Mouse (Mus musculus): ENCODE measurements around the gene Eng. TPM values are rescaled to one million over a fixed set of nuclear protein-coding genes. Genes with fewer than 3 reads are reported as not detected.
A peak's percentile ranks its signal among the peaks of the same experiment; 100 is the strongest.

Gene Eng
- 10 to 100 TPM; 23.9 to 26.7 TPM for total RNA-seq (2021)
- long read RNA-seq, experiment 1, transcript Eng-201 (15 exons, 3,422 nt) = major isoform, 10 of 26 reads
- long read RNA-seq, experiment 1, partial matches to known transcripts = 13 of 26 reads
- long read RNA-seq, experiment 1, other reads (novel, unspliced or antisense) = 0 of 26 reads
- long read RNA-seq, experiment 2, transcript Eng-201 (15 exons, 3,422 nt) = major isoform, 12 of 29 reads
- long read RNA-seq, experiment 2, partial matches to known transcripts = 12 of 29 reads
- long read RNA-seq, experiment 2, other reads (novel, unspliced or antisense) = 1 of 29 reads

DNA sequence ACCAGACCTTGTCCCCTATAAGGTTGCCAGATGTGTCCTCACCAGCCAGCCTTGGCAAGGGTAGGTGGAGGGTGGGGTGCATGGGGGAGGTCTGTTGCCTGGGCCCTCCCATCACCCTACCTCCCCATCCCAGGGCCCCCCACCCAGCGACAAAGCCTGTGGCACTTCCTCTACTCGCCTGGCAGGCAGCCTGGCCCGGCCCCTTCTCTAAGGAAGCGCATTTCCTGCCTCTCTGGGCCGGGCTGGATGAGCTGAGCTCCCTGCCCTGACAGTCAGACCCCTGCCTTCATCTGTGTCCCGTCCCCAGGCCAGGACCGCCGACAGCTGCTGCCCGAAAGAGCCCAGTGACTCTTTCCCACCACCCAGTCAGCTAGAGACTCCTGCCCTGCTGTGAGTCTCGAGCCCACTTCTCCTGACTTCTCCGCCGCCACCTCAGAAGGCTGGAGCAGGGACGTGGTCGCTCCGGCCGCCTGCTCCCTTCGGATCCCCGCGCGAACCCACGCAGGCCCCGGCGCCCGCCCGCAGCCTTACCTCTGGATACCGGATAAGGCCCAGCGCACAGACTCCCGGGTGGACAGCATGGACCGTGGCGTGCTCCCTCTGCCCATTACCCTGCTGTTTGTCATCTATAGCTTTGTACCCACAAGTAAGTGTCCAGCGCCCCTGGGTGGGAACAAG, at the start of gene Eng:
Gene Eng (plus strand): TSS at position 217 of the 678 bp plus-strand sequence.
- intact Hi-C loops (cut with DNase I) = no loop called here
- peak; percentile 73 to 74 for DNase-seq

DNA sequence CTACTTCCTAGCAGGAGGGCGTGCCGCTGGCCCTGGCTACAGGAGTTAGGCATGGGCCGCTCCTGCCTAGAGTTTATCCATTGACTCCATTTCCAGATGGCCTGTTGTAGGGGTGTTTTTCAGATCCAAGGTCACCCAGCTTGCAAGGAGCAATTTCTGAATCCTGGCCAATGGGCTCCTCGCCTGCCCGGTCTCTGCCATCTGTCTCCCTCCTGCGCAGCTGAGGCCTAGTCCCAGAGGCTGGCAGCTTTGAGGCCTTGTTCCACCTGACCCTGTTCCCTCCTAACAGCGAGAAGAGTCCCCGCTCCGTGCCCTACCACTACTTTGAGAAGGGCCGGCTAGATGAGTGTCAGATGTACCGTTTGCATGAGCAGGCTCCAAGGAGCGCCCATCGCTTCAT, 49.7 kb upstream of the Eng start:
- intact Hi-C loops (cut with DNase I) = no loop called here
- DNase-seq = no peak

DNA sequence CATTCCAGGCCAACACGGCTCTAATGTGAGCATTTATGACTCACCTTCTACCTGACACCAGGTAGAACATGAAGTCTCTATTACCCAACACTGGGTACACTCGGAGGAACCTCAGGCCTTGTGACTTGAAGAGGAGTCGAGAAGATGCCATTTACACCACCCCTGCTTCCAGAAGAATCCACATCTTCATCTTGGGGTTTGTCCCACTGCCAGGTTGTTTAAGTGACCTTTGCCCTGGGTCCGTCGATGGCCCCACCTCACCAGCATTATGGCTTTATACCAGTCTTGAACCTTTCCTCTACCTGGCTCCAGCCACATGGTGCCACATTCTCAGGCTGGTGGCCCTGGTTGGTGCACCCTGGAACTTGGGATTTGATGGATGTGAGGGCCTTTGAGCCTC, 49.1 kb upstream of the Eng start:
- intact Hi-C loops (cut with DNase I) = no loop called here
- DNase-seq = no peak

DNA sequence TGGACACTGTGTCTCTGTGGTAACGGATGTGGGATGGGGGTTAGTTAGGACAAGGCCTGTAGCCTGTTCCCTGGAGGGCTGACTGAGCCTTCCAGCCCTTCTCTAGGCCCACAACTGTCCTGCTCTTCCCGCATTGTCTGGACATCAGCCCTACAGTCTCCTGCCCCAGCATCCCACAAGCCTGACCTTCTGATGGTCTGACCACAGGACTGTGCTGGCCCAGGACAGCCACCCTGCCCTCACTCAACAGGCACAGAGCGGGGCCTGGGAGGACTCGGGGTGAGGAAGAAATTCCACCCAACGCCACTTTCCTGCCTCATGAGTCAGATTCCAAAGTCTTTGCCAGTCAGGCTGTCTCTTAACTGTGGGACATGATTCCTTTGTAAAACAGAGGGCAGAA, 48.7 kb upstream of the Eng start:
- intact Hi-C loops (cut with DNase I) = no loop called here
- DNase-seq = no peak

DNA sequence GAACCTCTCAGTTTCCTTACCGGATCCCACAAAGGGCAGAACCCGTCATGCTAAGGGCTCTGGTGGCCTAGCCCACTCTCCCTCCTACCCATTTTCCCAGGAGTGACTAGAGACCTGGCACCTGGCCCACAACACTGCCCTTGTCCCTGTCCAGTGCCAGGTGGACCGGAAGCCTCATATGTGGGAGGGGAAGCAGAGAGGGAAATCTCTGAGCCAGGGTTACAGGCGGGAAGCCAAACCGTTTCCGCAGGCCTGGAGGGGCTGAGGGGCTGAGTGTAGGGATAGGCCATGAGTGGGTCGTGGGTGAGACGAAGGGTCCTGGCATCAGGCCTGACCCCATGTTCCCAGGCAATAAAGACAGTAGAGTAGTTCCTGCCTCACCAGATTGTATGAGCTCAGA, 47.9 kb upstream of the Eng start:
- intact Hi-C loops (cut with DNase I) = no loop called here

DNA sequence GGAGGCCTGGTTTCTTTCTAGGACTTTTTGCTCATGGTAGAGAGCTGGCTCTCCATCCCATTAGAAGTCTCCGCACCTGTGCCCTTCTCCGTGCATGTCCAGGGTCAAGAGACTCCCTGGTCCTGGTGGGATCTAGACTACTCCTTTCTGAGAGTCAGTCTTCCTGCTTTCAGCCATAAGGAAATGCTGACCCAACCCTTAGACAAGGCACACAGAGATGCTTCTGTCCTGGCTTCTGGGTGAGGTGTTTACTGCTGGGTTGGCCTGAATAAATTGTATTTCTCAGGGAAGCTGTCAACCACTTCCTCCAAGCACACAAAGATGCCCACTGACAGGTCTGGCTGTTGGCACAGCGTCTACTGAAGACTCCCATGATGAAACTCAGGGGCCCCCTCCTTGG, 47.0 kb upstream of the Eng start, which contains the start of gene St6galnac6:
Gene St6galnac6 (plus strand): TSS at position 301 of the 400 bp plus-strand sequence.
- intact Hi-C loops (cut with DNase I) = no loop called here
- DNase-seq = no peak

More for the DNA sequence above, 47.9 kb upstream of the Eng start:
- DNase-seq = no peak

DNA sequence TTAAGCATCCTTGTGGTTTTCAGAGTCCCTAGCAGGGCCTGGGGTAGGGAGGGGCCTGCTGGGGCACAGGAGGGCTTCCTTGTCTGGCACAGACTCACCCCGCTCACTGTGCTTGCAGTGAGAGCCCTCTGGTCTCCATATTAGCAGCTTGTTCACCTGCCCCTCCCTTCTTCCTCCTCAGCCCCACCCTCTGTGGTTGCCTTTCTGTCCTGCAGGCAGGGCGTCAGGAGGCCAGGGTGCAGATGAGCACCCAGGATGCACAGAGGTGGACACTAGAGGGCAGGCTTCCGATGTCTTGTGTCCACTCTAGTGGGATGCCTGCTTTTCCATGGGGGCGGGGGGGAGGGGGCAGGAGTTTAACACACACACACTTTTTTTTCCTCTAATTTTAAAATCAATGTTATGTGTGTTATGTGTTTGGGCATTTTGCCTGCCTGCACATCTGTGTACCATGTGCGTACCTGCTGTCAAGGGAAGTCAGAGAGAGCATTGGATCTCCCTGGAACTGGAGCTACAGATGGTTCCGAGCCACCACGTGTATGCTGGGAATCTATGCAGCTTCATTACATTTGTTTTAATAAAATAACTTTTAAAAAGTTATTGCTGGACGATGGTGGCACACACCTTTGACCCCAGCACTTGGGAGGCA, 44.9 kb upstream of the Eng start:
- DNase-seq = no peak
- intact Hi-C loops (cut with DNase I) = loop anchor here (1.0 kb wide), 1 partner anchor 17 kb away; no protein-coding TSS in a partner anchor

DNA sequence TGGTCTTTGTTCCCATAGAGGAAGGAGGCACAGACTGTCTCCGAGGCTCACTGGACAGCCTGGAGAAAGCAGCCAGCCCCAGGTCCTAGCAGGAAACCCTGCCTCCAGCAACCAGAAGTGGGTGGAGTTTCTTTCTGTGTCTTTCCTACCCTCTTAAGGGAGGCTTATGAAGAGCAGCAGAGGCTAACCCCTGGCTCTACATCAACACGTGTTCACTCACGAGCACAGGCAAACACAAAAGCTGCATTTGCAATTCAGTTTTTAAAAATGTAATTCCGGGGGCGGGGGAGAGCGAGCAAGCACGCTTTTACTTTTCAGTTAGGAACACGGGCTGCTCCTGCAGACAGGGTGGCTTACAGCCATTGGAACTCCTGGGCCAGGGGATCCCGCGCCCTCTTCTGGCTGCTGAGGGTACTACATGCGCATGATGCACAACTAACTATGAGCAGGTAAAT, 43.8 kb upstream of the Eng start:
- intact Hi-C loops (cut with DNase I) = loop anchor here (1.0 kb wide), 1 partner anchor 18 kb away; no protein-coding TSS in a partner anchor
- peak; percentile 88 to 92 for DNase-seq

DNA sequence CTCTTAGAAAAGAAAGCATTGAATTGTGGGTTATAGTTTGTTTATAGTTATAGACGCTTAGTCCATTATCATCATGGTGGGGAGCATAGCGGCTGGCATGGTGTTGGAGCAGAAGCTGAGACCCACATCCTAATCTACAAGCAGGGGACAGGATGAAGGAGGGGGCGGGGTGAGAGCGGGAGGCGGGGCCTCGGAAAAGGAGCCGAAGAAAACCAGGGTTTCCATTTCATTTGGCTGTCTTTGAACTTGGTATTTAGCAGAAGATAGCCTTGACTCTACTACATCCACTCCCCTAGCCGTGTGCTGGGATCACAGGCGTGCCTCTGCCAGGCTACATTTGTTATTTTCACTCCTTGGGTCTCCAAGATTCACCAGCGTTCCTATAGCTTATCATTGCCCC, 41.8 kb upstream of the Eng start:
- DNase-seq = no peak
- intact Hi-C loops (cut with DNase I) = no loop called here

DNA sequence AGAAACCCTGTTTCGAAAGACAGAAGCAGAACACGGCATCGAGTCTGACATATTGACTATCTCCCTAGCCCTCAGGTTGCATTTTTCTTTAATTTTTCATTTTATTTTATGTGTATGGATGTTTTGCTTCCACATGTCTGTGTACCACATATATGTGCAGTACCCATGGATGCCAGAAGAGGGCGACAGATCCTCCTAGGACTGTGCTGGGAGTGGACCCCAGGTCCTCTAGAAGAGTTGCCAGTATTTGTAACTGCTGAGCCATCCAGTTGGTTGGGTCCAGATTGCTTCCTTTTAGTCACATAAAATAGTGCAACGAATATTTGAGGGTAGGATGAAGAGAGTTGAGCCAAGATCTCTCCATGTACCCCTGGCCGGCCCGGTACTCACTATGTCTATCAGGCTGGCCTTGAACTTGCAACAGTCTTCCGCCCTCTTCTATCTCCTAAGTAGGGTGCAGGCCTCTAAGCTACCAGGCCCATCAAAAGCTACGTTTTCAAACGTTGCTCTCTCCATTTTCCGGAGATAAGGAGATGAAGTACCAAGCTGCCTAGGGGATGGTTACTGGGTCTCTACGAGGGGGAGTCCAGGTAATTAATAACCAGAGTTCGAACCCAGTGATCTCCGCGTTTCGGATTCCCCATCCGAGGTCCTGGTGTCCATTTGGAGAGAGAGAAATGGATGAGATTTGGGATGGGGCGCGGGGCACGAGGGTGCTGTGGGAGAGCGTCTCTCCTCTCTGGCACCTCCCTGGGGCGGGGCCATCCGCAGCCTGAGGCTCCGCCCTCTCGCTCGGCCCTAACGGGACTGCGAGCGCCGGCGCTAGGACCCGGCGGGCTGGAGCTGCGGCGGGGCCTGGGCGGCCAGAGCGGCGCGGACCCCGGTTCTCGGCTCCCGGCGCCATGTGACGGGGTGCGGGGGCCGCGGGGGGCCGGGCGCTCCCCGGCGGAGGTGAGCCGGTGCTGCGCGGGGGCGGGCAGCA, 39.9 kb upstream of the Eng start:
- peak; percentile 81 to 88 for DNase-seq
- intact Hi-C loops (cut with DNase I) = no loop called here

DNA sequence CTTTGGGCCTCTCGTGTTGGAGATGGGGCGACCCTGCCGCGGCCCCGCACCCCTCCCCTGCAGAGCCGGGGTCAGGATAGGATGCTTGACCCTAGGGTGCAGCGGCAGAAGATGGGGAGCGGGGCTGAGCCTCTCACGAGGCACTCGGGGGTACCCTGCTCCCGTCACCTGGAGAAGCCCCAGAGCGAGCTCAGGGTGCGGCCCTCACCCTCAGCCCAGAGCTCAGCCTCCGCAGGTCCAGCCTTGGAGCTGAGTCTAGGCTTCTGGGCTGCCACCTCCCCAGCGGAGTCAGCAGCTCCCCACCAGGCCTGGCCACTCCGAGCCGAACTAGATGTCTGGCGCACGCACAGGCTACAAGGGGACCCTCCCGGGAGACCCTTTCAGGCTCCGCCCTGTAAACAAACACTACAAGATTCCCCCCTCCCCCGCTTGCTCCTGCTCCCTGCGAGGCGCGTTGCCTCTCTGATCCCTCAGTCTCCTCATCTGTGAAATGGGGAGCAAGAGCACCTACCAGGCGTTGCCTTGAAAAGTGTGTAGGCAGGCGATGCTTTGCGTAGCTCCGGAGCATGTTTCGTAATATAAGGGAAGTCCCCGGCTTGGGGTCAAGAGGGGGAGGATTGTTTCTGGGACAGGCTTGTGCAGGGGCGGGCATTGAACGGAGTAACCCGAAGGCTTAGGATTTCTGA, 39.0 kb upstream of the Eng start:
- intact Hi-C loops (cut with DNase I) = no loop called here
- peak in 1 of 2 experiments; percentile 56 for DNase-seq

DNA sequence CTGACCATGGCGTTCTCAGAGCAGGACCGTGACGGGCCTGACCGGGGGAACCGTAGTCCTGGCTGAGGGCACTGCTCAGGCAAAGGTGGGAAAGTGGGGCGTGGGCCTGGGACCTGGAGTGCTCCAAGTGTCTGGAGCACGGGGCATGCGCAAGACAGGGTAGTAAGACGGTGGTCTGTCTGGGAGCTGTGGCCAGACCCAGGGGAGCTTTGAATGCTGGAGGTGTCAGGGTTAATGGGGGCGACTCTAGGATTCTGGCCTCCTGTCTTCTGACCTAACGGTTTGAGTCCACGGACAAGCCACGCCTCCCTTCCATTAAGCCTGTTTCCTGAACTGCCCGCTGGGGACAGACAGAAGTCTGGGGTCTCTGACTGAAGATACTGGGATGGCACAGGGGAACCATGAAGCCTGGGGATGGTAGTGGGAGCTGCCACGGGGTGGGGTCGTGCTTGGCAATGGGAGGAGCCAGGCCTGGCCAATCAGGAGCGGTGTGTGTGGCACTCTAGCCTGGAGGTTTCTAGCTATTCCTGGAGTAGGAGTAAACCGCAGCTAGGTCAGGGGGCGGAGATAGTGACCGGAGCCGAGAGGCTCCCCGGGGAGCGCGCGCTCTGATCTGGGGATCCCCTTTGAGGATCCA, 38.1 kb upstream of the Eng start:
- intact Hi-C loops (cut with DNase I) = no loop called here
- DNase-seq = peak; percentile 76 to 80

DNA sequence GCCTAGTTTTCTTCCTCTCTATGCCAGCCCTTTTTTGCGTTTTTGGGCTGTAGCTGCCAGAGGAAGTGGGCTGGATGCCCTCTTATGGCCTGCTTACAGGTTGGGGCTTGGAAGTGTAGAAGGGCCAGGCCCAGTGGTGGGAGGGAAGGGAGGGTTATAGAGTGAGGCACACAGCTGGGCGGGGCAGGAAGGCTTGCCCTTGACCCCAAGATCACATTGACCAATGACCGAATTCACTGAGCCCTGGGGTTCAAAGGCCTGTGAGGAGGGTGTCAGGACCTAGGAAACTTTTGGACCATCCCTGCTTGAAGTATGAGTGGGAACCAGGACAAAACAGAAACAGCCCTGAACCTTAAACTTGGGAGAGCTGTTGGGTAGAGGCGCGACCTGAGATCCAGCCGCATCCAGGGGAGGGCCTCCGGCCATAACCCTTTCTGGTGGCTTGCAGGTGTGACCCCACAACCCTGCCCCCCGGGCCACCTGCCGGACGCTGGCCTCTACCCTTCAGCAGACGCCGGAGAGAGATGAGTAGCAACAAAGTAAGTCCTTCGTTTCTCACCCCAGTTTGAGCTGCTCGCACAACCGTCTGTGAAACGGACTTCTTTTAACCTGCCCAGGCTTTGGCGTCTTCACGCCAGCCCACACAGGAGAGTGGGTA, 37.5 kb upstream of the Eng start:
- DNase-seq = no peak
- intact Hi-C loops (cut with DNase I) = no loop called here

DNA sequence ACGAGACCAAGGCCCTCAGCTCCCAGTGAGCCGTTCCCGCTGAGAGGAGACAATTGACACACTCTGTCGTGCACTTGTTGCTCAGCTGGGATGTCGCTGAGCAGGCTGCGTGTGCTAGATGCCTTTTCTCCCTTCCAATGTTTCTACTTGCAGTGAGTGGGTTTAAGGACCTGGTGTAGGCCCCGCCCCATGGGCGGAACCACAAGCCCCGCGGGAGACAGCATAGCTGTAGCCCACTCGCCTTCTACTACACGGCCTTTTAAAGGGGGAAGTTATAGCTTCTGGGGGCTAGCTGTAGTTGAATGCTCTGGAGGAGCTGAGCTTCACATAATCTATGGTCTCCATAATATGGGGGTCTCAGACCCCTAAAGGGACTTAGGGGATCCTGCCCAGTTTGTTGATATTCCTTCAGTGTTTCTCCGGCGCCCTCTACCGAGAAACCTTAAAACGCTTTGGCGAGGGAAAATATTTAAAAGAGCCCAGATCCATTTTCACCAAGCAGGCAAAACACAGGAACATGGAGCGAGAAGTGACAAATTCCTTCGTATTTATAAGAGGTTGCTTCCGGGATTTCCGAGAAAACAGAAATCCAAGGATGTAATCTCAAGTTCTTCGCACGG, 35.7 kb upstream of the Eng start:
- no peak for DNase-seq
- intact Hi-C loops (cut with DNase I) = loop anchor here (5.0 kb wide), 1 partner anchor 33 kb away; the partner anchor contains the start of gene 9430097D07Rik

DNA sequence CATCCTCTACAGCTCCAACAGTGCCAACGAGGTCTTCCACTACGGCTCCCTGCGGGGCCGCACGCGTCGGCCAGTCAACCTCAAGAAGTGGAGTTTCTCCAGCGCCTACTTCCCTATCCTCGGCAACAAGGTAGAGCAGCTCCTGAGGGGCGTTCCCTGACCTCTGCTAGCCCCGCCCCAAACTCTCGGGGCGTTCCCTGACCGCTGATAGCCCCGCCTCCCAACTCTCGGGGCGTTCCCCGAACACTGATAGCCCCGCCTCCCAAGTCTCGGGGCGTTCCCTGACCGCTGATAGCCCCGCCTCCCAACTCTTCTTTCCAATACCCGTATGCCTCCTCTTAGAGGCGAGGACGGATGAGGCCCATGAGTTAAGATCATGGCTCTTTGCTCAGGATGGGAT, 34.1 kb upstream of the Eng start:
- no peak for DNase-seq
- intact Hi-C loops (cut with DNase I) = loop anchor here (5.0 kb wide), 1 partner anchor 35 kb away; the partner anchor contains the start of gene 9430097D07Rik

DNA sequence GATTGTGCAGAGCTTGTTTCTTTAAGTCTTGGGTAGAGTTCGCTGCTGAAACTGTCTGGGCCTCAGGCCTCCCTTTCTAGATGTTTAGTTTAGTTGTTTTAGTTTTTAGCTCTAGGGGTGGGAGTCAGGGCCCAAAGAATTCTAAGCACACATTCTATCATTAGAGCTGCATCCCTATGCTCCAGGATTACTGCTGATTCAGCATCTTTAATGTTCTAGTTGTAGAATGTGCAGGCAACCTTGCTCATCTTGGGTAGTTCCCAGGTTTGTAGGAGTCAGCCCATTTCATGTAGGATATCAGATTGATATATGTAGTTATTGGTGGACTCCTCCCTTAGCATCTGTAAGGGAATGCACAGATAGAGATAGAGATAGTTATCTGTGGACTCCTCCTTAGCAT, 29.3 kb upstream of the Eng start:
- intact Hi-C loops (cut with DNase I) = no loop called here
- DNase-seq = no peak

DNA sequence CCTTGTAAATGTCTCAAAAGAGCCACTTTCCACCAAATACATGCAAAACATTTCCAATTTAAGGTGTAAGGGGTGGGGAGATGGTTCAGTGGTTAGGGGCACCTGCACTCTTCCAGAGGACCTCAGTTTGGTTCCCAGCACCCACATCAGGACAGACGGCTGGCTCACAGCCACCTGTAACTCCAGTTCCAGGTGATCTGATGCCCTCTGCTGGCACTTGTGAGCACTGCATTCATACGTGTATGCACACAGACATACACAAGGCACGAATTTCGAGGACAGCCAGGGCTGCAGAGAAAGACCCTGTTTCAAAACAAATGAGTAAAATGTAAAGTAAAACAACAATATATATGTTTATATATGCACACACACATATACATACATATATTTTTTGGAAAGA, 28.8 kb upstream of the Eng start:
- intact Hi-C loops (cut with DNase I) = no loop called here
- no peak for DNase-seq

DNA sequence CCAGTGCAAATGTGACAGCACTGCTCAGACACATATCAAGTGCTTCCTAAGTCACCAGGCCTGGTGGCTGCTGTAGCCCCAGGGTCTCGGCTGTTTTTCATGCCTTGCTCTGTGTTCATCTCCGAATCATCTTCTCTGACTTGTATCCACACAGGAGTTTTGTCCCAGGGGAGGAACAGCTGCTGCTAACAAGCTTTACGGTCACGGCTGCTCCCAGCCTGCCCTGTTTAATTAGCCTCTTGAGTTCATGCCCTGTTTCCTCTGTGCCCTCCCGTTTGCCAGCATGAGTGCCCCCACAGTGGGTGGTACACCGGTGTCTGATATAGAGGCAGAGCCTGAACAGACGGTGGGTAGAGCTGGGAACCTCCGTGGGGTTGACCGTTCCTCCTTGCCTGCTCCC, 28.3 kb upstream of the Eng start:
- no peak for DNase-seq
- intact Hi-C loops (cut with DNase I) = no loop called here
